Mouse (Mus musculus) myocyte (in vitro differentiated cells): ENCODE results near the gene Cd79b.

Experiments
- POLR2A ChIP-seq: IDR thresholded peaks from one replicate; pipeline ENCODE4 v1.6.1; 2011; ENCODE audit warnings: low read depth, mild to moderate bottlenecking, control low read depth, moderate library complexity; ENCODE audit not compliant: insufficient read length
- USF1 ChIP-seq: IDR thresholded peaks from one replicate; pipeline ENCODE4 v1.6.1; 2011; ENCODE audit warnings: low read depth, mild to moderate bottlenecking, control low read depth, moderate library complexity

DNA sequence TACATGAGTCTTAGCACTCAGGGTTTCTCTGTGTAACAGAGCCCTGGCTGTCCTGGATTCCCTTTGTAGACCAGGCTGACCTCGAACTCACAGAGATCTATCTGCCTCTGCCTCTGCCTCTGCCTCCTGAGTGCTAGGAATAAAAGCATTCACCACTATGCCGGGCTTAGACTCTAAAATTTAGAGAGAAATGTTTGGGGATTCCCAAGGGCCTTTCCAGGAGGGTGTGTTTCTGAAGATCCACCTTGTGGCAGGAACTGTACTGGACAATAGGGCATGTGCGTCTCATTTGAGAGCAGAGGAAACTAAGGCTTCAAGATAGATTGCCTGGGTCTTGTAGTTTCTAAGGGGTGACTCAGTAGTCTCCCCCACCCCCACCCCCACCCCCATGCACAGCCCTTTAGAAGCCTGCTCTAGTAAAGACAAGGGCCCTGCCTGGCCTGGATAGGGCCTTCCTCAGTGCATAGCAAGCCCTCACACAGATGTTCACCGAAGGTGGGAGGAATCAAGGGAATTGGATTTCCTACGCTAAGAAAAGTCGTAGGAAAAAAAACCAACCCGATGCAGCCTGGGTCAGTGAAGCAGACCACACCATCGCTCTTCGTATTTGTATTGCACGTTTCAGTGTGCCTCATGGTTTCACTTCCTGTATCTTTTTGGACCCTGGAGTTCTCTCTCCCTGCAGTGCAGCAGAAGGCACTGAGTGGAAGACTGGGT is 9.1 kb downstream of the Cd79b start:
- no peak for TF ChIP-seq POLR2A
- no peak for TF ChIP-seq USF1
